Mouse (Mus musculus) layer of hippocampus, adult 6 months (tissue): ENCODE measurements around the gene Olfr432. TPM values are rescaled to one million over a fixed set of nuclear protein-coding genes. Genes with fewer than 3 reads are reported as not detected.

Experiments
- long read RNA-seq, 2 experiments: library from polyadenylated mRNA; unstranded; transcript quantifications; one replicate each; pipeline ENCODE4 v2.0.0; 2019 to 2020
- polyA plus RNA-seq: library from polyadenylated mRNA; unstranded; fragments of <200 nt; fragmentation: Nextera tagmentation; gene quantifications from 2 replicates; pipeline ENCODE4 v1.2.3, GENCODE M21; 2021

Gene Olfr432
- not detected in 2 replicates for polyA plus RNA-seq
- long read RNA-seq, experiment 1, result 0 reads
- long read RNA-seq, experiment 2, result 0 reads

GRCm38 (mm10) chr1:174048893-174049292, at the start of gene Olfr432:
TSS of gene Olfr432 (plus strand) at chr1:174049205.

DNA sequence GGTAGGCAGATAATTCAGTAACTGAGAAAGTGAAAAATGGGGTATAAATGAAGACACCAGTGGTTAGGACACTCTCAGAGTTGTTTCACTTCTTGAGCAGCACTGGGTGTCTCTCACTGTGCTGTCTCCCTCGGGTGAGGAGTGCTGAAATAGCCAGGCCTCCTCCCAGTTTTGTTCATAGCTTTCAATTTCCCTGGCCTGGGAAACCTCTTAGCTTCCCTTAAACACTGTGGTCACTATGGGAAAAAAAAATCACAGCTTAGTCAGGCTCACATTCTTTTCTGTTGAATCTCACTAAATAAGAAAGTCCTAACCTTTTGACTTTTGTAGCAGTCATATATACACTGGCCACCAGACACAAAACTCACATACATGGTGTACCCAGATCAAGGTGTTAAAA, 17.3 kb upstream of the Olfr432 start, which contains the start of gene Ifi205:
Gene Ifi205, minus strand, starts transcription at position 113 of the 400 bp plus-strand sequence.

DNA sequence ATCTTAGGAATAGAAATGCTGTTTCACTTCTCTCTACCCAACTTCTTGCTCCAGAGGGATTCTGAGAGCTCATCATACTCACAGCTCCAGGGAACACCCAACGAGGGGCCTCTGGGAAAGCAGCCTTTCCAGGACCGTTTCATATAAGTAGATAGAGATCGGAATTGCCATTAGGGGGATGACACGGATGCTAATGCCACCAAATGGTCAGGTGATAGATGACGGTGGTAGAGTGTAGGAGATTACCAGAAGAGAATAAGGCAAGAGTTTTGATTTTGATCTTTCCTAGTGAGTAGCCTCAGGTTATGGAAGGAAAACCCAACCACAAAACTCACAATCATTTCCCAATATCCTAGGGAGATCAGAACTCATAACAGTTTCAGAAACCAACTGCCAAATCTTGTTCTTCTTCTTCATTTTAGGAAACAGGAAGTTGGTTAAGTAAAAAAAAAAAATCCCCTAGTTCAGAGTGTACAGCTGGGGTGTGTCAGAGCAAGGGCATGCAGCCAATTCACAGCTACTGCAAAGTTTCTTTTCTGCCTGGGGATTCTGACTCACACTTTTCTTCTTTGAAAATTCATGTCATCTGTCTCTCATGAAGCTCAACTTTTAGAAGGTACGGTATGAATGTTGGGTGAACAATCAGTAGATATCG, 8.4 kb upstream of the Olfr432 start, which contains the start of gene Olfr433:
Gene Olfr433, plus strand, starts transcription at position 183 of the 655 bp plus-strand sequence.

GRCm38 (mm10) chr1:174066305-174066704, 17.3 kb downstream of the Olfr432 start, which contains the start of gene Olfr430:
TSS of gene Olfr430 (plus strand) at chr1:174066605.

DNA sequence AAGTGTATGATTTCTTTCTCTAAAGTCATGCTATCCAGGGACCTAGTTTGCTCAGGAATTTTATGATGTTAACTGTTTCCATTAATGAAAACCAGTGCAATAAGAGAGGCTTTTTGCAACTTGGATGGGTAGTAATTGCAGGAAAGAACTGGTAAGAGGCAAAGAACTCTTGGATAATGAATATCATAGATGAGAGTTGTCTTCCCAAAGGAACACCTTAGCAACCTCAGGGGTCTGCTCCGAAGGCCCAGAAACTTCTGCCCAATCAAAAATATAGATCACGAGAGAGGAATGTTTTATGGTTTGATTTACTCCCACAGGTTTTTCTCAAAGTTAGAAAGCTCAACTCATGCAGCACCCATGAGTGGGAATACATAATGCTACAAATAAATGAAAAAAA, 35.0 kb downstream of the Olfr432 start, which contains the start of gene Olfr429:
Gene Olfr429, plus strand, starts transcription at position 301 of the 400 bp plus-strand sequence.

GRCm38 (mm10) chr1:174096591-174096990, 47.6 kb downstream of the Olfr432 start, which contains the start of gene Olfr427:
TSS of gene Olfr427 (plus strand) at chr1:174096891.

Other genes with a start within 250 kb of the Olfr432 start
- 0.14 TPM in 1 of 2 replicates, not detected in the other for gene Ifi211, start 136.2 kb upstream of the Olfr432 start, polyA plus RNA-seq
- 1.7 and 1.8 TPM in 2 replicates for gene Mndal, start 106.7 kb upstream of the Olfr432 start, polyA plus RNA-seq
- gene Ifi203, start 106.5 kb upstream of the Olfr432 start, polyA plus RNA-seq, result 0.74 and 0.90 TPM in 2 replicates
- gene Ifi202b, start 66.5 kb upstream of the Olfr432 start, polyA plus RNA-seq, result 0.10 TPM in 1 of 2 replicates, not detected in the other
- not detected in 2 replicates for gene Ifi205, start 17.4 kb upstream of the Olfr432 start, polyA plus RNA-seq
- not detected in 2 replicates for gene Olfr433, start 8.5 kb upstream of the Olfr432 start, polyA plus RNA-seq
- not detected in 2 replicates for gene Olfr430, start 17.4 kb downstream of the Olfr432 start, polyA plus RNA-seq
- not detected in 2 replicates for gene Olfr429, start 35.1 kb downstream of the Olfr432 start, polyA plus RNA-seq
- not detected in 2 replicates for gene Olfr427, start 47.7 kb downstream of the Olfr432 start, polyA plus RNA-seq
- not detected in 2 replicates for gene Olfr231, start 72.0 kb downstream of the Olfr432 start, polyA plus RNA-seq
- gene Olfr424, start 82.3 kb downstream of the Olfr432 start, polyA plus RNA-seq, result not detected in 2 replicates
- not detected in 2 replicates for gene Olfr420, start 106.4 kb downstream of the Olfr432 start, polyA plus RNA-seq
- gene Spta1, start 123.6 kb downstream of the Olfr432 start, polyA plus RNA-seq, result not detected in 2 replicates
- gene Olfr419, start 202.9 kb downstream of the Olfr432 start, polyA plus RNA-seq, result not detected in 2 replicates